8 mouse cellular contexts compared by ENCODE assay signal in the genomic region with DNA sequence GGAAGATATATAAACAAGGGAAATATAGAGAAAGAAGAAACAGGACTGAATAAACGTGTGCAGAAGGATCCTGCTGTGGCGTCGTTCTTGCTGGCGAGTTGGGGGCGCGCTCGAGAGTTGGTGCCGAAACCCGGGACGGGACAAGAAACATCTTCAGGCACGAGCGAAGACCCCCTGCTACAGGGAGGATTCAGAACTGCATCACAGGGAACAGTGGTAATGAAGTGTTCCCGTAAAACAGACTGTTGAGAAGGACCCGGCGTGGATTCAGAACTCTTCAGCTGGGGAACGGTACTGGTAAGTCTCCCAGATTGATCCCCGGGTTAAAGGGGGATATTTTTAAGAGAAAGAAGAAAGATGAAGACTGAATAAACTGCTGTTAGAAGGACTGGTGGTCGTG. TPM values are rescaled to one million over a fixed set of nuclear protein-coding genes. Genes with fewer than 3 reads are reported as not detected.
DNase-seq lines count a peak whose midpoint lies in the region.

No protein-coding gene starts in this region.

- DNase-seq in T-cell, adult 2 months (ENCODE audit: low spot score) = peak; percentile 47
- DNase-seq in cerebellum, adult 9-10 months = peak; percentile 51
- peak; percentile 75 for DNase-seq in gastrocnemius, postnatal 10 days
- DNase-seq in kidney, adult 11 months = peak; percentile 43
- peak; percentile 53 for DNase-seq in layer of hippocampus, adult 9-11 months
- peak; percentile 59 to 66 for DNase-seq in lung, adult 18-20 months
- DNase-seq in right cerebral cortex, postnatal 10 days (ENCODE audit: low spot score in 2 of 2) = peak; percentile 85
- peak; percentile 68 for DNase-seq in thymus, postnatal 14 days

RNA-seq across cellular contexts. Expression of a gene that starts 15.7 kb away (rescaled TPM):
- not detected for total RNA-seq in gastrocnemius, postnatal 10 days (2021)

RNA-seq across cellular contexts. Expression of a gene that starts 16.5 kb away (rescaled TPM):
- total RNA-seq in gastrocnemius, postnatal 10 days (2021) = not detected

RNA-seq across cellular contexts. Expression of a gene that starts 26.6 kb away (rescaled TPM):
- not detected for total RNA-seq in gastrocnemius, postnatal 10 days (2021)

RNA-seq across cellular contexts. Expression of a gene that starts 27.3 kb away (rescaled TPM):
- not detected for total RNA-seq in gastrocnemius, postnatal 10 days (2021)

RNA-seq across cellular contexts. Expression of a gene that starts 36.5 kb away (rescaled TPM):
- not detected for total RNA-seq in gastrocnemius, postnatal 10 days (2021)

Comparison
In these comparisons a context has a peak if more than half of its experiments do, and no peak if none do; other contexts are left out.
1. Peak in every context shown above with its lines: DNase-seq.